Mouse (Mus musculus) right cerebral cortex, postnatal 25 days (tissue): ENCODE data around the gene Tlr2.

Experiments used
- DNase-seq: peaks from one replicate; pipeline ENCODE4 v3.0.0; 2022

Tlr2 gene

GRCm38 (mm10) chr3:83823774-83824173 lies 17.8 kb downstream of the Tlr2 start:
- no peak for DNase-seq

GRCm38 (mm10) chr3:83816372-83816925 lies 25.1 kb downstream of the Tlr2 start:
- no peak for DNase-seq

- no peak for DNase-seq
Observed at GRCm38 (mm10) chr3:83812863-83813262, 28.7 kb downstream of the Tlr2 start.

GRCm38 (mm10) chr3:83811987-83812386 lies 29.6 kb downstream of the Tlr2 start:
- DNase-seq: no peak

- no peak for DNase-seq
Observed at GRCm38 (mm10) chr3:83808483-83808882, 33.1 kb downstream of the Tlr2 start.

GRCm38 (mm10) chr3:83801649-83802155 lies 39.9 kb downstream of the Tlr2 start:
- DNase-seq: no peak

GRCm38 (mm10) chr3:83799486-83799885 lies 42.1 kb downstream of the Tlr2 start:
- DNase-seq: no peak

- peak; percentile 44 for DNase-seq
Observed at GRCm38 (mm10) chr3:83797828-83798227, 43.7 kb downstream of the Tlr2 start.

GRCm38 (mm10) chr3:83797098-83797497 lies 44.5 kb downstream of the Tlr2 start:
- no peak for DNase-seq

GRCm38 (mm10) chr3:83791444-83791843 lies 50.1 kb downstream of the Tlr2 start:
- no peak for DNase-seq

- no peak for DNase-seq
Observed at GRCm38 (mm10) chr3:83789651-83790451, 51.7 kb downstream of the Tlr2 start.

GRCm38 (mm10) chr3:83787776-83788305 lies 53.7 kb downstream of the Tlr2 start:
- DNase-seq: no peak

GRCm38 (mm10) chr3:83787086-83787485 lies 54.5 kb downstream of the Tlr2 start:
- DNase-seq: no peak
